In genomic region chr11:93950045-93950444, GRCm38 (mm10) we compare ENCODE assay signal across 22 mouse cellular contexts. TPM values are rescaled to one million over a fixed set of nuclear protein-coding genes. Genes with fewer than 3 reads are reported as not detected.
DNase-seq lines count a peak whose midpoint lies in the region; ATAC-seq lines count a peak whose summit lies in the region.
"Had no signal": no experiment of that assay in that cellular context is flagged by ENCODE, and none has a peak within 500 bp of the region (broad histone marks: within the 10 kb centered on the region; RNA-seq: fewer than 3 reads in every experiment).

No protein-coding gene starts in this region.

- H3K4me1 ChIP-seq in liver, embryonic 16.5 days (ENCODE audit: control insufficient read depth, low read depth, low read length) = peaks cover 4% of the 10 kb centered on the region; the same call in 1 of the 2 replicates

- no peaks in the 10 kb centered on the region for H3K36me3 ChIP-seq in liver, embryonic 16.5 days (ENCODE audit: control insufficient read depth, insufficient read depth)

- H3K9me3 ChIP-seq in liver, embryonic 16.5 days (replicated peaks; ENCODE audit: control insufficient read depth, low read length) = no peaks in the 10 kb centered on the region
- H3K9me3 ChIP-seq: embryonic facial prominence, embryonic 15.5 days; heart, embryonic 12.5 days; midbrain, embryonic 12.5 days had no signal

- 70% methylated on average over 1 of the region's 1 CpGs for WGBS in liver, embryonic 16.5 days (ENCODE audit: insufficient replicate concordance)

- no peak overlapping the region for H3K4me2 ChIP-seq in liver, embryonic 16.5 days (ENCODE audit: low read depth, low read length)
- H3K4me2 ChIP-seq: embryonic facial prominence, embryonic 15.5 days; heart, embryonic 12.5 days; midbrain, embryonic 12.5 days had no signal

- no peak overlapping the region for H3K4me3 ChIP-seq in liver, embryonic 16.5 days (ENCODE audit: low read depth, low read length)
- H3K4me3 ChIP-seq: embryonic facial prominence, embryonic 15.5 days; heart, embryonic 12.5 days; midbrain, embryonic 12.5 days had no signal

- ATAC-seq in liver, embryonic 16.5 days (ENCODE audit: low read depth) = 0 out of 2 replicates have a peak, but pooled peaks have one; percentile 6
- ATAC-seq: CD4-positive, CD25-positive, alpha-beta regulatory T cell, adult 4 months; forebrain, embryonic 14.5 days had no signal

- DNase-seq in heart, adult 11 months = peak; percentile 40
- DNase-seq in heart, adult 18-20 months = no peak
- DNase-seq in kidney, postnatal 14 days = peak; percentile 50
- no peak for DNase-seq in kidney, postnatal 10 days
- no peak for DNase-seq in liver
- no peak for DNase-seq in c-Kit-positive CD71-positive TER-119-positive erythroid progenitor cells, embryonic 14.5 days (ENCODE audit: low spot score)
- DNase-seq in frontal cortex, postnatal 10 days (ENCODE audit: low spot score in 2 of 2) = no peak
- DNase-seq: adrenal gland, postnatal 25 days; cerebellum, adult 9-10 months; heart, postnatal 10 days; lung, postnatal 14 days; thymus, adult 2 months; thymus, postnatal 4 days had no signal

- no peaks in the 10 kb centered on the region for H3K27me3 ChIP-seq in liver, embryonic 16.5 days (ENCODE audit: control insufficient read depth, insufficient read depth, low read depth, low read length)
- H3K27me3 ChIP-seq: embryonic facial prominence, embryonic 15.5 days; heart, embryonic 12.5 days; midbrain, embryonic 12.5 days had no signal

- H3K27ac ChIP-seq in liver, embryonic 16.5 days (ENCODE audit: low read length) = no peak overlapping the region
- H3K27ac ChIP-seq: embryonic facial prominence, embryonic 15.5 days; liver, embryonic 14.5 days; midbrain, embryonic 12.5 days; stomach, postnatal 0 days had no signal

- H3K9ac ChIP-seq in liver, embryonic 16.5 days (ENCODE audit: low read depth, low read length) = no peak overlapping the region
- H3K9ac ChIP-seq: embryonic facial prominence, embryonic 15.5 days; heart, embryonic 12.5 days; liver, embryonic 14.5 days; midbrain, embryonic 12.5 days had no signal

RNA-seq across cellular contexts. Expression of gene Nme2, which starts 6.0 kb away (rescaled TPM):
- 1,000 to 10,000 TPM; 1,028 to 1,153 TPM for total RNA-seq in heart, adult 18-20 months (2021)
- polyA plus RNA-seq in liver, embryonic 16.5 days (2015; fragmentation: Nextera tagmentation; extraction: Ambion mirVana) = 166 and 169 TPM in 2 replicates

RNA-seq across cellular contexts. Expression of gene Gm20390, which starts 18.0 kb away (rescaled TPM):
- total RNA-seq in heart, adult 18-20 months (2021) = 10 to 100 TPM in 1 of 2 experiments, 1 to 10 TPM in 1; 8.9 to 27.6 TPM
- polyA plus RNA-seq in liver, embryonic 16.5 days (2015; fragmentation: Nextera tagmentation; extraction: Ambion mirVana) = 183 and 194 TPM in 2 replicates
- total RNA-seq: common myeloid progenitor, adult 5-6 weeks had no signal

RNA-seq across cellular contexts. Expression of gene Nme1, which starts 18.3 kb away (rescaled TPM):
- 10 to 100 TPM; 13.4 to 15.6 TPM for total RNA-seq in heart, adult 18-20 months (2021)
- 83.1 and 89.6 TPM in 2 replicates for polyA plus RNA-seq in liver, embryonic 16.5 days (2015; fragmentation: Nextera tagmentation; extraction: Ambion mirVana)

RNA-seq across cellular contexts. Expression of gene Spag9, which starts 45.8 kb away (rescaled TPM):
- total RNA-seq in heart, adult 18-20 months (2021) = 100 to 1,000 TPM; 137 to 139 TPM
- polyA plus RNA-seq in liver, embryonic 16.5 days (2015; fragmentation: Nextera tagmentation; extraction: Ambion mirVana) = 10.5 and 11.2 TPM in 2 replicates

Comparison
In these comparisons a context has a peak if more than half of its experiments do, and no peak if none do; other contexts are left out.
1. DNase-seq: peak in heart, adult 11 months (single experiment) and kidney, postnatal 14 days (single experiment); none in heart, adult 18-20 months (0 of 2), kidney, postnatal 10 days (single experiment), liver (single experiment), c-Kit-positive CD71-positive TER-119-positive erythroid progenitor cells, embryonic 14.5 days (single experiment) and frontal cortex, postnatal 10 days (0 of 2).